Mouse (Mus musculus) adrenal gland, postnatal 4 days (tissue): Measurements from ENCODE around the gene Mchr1. TPM values are rescaled to one million over a fixed set of nuclear protein-coding genes. Genes with fewer than 3 reads are reported as not detected.
A peak's percentile ranks its signal among the peaks of the same experiment; 100 is the strongest.

Experiments used
- DNase-seq, 2 experiments: peaks; one replicate each; pipeline ENCODE4 v3.0.0; 2021 to 2022; ENCODE audit warnings: low spot score in 2 of 2, mixed read lengths in 2 of 2
- total RNA-seq, 2 experiments: library from RNA; stranded (reverse); gene quantifications; 2 replicates each; pipeline ENCODE4 v1.2.3; 2021

Mchr1 gene
- total RNA-seq, 2 experiments from 2014 or later: 0.99 to 1.0 TPM

- DNase-seq: no peak
Observed at GRCm38 (mm10) chr15:81226796-81227195, 8.5 kb upstream of the Mchr1 start.

DNA sequence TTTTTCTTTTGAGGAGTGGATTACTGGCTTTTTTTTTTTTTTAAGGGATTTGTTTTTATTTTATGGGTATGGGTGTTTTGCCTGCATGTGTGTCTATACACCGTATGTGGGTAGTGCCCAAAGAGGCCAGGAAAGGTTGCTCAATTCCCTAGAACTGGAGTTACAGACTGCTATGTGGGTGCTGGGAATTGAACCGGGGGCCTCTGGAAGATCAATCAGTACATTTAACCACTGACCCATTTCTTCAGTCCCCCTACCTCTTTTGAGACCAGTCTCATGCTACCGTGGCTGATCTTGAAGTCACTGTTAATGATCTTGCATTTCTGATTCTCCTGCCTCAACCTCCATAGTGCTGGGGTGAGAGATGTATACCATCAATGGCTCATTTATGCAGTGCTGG is 8.0 kb upstream of the Mchr1 start:
- DNase-seq: no peak

DNA sequence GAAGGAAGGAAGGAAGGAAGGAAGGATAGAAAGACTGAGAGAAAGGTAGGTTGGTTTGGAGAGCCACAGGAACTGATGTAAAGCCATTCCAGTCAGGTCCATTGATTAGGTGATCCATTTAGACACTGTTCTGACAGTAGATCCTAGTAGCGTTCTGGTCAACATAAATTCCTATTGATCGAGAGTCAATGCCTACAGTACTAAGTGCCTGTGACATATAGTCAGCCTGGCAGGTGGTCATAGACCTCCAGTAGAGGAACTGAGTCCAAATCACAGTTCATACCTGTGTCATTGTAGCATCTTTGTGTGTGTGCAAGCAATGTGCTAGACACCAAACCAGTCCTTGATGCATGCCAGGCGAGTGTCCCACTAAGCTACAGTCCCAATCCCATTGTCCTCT is 7.0 kb upstream of the Mchr1 start:
- DNase-seq: no peak

DNA sequence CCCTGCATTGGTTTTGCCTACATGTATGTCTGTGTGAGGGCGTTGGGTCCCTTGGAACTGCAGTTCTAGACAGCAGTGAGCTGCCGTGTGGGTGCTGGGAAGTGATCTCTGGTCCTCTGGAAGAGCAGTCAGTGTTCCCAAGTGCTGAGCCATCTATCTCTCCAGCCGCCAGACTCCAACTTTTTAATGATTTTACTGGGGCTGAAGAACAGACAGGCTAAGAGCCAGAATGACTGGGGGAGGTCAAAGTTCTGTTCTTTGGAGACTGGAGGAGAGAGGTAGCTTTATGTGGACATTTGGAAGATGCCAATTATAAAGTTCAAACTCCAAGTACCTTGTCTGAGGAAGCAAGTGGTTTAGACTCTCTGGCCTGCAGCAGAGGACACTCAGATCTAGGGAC is 5.5 kb upstream of the Mchr1 start:
- no peak for DNase-seq

GRCm38 (mm10) chr15:81231325-81231724 is 4.0 kb upstream of the Mchr1 start:
- no peak for DNase-seq

- DNase-seq: no peak
Observed at GRCm38 (mm10) chr15:81236062-81236461, 763 bp downstream of the Mchr1 start.

DNA sequence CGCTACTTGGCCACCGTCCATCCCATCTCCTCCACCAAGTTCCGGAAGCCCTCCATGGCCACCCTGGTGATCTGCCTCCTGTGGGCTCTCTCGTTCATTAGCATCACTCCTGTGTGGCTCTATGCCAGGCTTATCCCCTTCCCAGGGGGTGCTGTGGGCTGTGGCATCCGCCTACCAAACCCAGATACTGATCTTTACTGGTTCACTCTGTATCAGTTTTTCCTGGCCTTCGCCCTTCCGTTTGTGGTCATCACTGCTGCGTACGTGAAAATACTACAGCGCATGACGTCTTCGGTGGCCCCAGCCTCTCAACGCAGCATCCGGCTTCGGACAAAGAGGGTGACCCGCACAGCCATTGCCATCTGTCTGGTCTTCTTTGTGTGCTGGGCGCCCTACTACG is 2.2 kb downstream of the Mchr1 start:
- DNase-seq: no peak

DNA sequence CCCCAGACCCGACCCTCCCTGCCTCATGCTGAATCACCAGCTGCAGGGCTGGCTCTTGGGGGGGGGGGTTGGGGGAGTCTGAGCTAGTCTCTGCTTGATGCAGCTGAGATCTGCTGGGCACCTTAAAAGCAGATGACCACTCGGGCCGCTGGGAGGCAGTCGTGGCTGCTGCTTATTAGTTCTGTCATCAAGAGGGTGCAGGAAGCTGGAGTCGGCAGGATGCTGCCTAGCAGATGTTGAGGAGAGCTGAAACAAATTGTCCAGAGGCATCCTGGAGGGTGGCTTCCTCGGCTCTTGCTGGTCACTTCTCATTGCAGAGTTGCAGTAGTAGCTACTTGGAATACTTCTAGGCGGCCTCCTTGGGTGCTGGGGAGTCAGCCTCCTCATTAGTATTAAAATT is 4.0 kb downstream of the Mchr1 start:
- DNase-seq: no peak

DNA sequence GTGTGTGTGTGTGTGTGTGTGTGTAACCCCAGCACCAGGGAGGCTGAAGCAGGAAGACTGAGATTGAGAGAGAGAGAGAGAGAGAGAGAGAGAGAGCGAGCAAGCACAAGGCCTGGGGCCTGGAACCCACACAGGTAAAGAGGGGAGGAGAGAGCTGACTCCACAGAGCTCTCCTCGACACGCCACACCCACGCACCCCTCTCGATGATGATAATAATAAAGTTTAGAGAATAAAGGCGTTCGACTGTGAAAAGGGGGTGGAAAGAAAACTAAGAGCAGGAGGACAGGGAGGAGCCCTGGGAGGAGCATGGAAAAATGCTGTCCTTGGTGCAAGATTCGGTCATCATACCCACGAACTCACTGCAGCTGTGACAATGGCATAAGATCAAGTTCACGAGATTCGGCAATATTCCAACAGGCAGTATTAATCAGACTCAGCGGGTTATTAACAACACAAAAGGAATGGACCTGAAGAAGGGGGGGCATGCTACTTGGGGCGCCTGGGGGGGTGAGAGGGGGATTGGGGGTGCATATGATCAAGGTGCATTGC is 4.6 kb downstream of the Mchr1 start:
- no peak for DNase-seq

GRCm38 (mm10) chr15:81246890-81247289 is 11.6 kb downstream of the Mchr1 start:
- DNase-seq: no peak

GRCm38 (mm10) chr15:81247583-81248340 is 12.5 kb downstream of the Mchr1 start:
- peak in 1 of 2 experiments; percentile 31 for DNase-seq

DNA sequence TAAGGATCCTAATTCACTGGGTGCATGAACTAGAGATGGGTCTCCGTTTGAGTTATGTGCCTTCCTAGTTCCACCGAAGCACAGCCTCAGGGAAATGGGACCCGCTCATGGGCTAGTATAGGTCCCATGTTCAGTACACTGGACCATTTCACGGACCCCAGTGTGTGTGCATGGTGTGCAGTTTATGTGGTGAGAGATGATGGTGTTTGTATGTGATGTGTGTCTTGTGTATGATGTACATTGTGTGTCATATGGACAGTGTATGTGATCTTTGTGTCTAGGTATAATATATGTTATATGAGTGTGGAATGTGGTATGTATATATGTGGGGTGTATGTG is 13.0 kb downstream of the Mchr1 start:
- DNase-seq: no peak

DNA sequence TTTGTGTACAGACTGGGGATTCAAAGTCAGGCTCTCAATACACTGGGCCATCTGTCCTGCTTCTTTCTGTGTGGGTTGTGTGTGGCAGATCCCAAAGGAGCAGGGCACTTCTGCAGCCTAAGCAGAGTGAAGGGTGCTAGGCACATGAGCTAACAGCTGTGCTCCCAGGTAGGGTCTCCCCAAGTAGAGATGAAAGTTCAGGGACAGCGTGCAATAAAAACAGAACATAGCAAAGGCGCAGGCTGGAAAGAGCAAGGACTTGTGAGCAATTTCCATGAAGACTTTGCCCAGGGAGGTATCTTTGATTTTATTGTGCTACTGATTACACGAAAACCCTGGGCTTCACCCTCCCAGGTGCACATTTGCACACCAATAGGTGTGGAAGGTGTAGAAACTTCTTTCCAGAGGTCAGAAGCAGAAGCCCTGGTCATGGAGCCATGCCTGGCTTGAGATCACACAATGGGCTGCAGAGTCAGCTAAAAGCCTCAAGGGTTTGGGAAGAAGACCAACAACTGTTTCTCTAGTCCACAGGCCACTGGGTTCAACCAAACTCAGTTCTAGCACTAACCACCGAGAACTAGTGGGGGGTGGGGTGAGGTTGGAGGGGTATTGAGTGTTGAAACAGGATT is 13.8 kb downstream of the Mchr1 start:
- no peak for DNase-seq

DNA sequence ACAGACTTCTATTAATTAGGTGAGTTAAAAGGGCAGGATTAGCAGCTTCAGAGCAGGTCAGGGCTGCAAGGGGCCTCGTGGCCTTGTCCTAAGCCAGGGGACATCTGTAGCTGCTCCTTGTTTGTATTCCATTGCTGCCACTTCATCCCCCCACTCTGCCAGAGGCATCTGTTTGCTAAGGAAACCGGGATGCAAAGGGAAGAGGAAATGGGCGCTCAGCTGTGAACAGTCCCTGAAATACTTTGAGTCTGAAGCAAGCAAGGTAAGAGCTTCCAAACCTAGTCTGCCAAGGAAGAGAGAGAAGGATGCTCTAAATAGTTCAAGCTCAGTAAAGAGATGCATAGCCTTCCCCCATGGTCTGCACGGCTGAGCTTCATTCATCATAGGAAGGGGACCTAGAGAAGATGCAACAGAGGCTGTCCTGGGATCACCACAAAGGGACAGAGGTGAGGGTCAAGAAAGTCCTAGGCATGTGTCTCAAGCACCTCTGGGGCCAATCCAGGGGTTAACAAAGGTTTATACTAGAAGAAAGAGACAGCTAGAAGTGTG is 17.4 kb downstream of the Mchr1 start:
- no peak for DNase-seq

DNA sequence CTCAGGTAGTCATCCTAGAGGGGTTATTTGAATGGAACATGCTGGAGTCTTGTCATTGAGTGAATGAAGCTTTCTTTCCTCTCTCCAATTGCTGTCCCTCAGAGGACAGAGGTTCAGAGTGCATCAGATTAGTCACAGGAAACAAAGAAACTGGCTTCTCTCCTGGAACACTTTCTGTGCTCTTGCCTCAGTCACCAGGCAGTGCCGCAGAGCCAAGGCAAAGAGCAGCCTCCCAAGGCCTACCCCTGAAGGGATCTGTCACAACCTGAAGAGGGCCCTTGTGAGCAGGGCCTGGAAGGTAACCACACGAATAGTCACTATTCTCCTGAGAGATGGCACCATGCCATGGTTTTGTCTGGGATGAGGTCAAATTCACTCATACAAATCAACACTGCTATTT is 18.3 kb downstream of the Mchr1 start:
- DNase-seq: no peak

- no peak for DNase-seq
Observed at GRCm38 (mm10) chr15:81254113-81254640, 18.9 kb downstream of the Mchr1 start.

GRCm38 (mm10) chr15:81255063-81255462 is 19.8 kb downstream of the Mchr1 start:
- no peak for DNase-seq

- DNase-seq: no peak
Observed at GRCm38 (mm10) chr15:81258296-81258695, 23.0 kb downstream of the Mchr1 start.

DNA sequence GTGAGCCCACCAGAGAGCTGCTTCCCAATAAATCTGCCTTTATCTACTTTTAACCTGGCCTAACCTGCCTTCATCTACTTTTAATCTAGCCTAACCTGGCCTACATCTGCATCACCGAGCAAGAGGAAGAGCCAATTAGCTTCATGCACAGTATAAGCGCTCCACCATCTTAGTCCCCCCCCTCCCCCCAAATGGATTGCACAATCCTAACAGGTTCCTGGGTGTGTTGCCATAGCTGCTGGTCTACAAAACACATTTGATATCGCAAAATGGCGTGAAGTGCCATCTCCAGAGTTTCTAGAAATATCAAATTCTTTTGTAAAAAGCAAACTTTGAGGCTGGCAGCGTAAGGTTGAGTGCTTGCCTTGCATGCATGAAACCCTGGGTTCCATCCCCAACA is 24.0 kb downstream of the Mchr1 start:
- DNase-seq: no peak

GRCm38 (mm10) chr15:81260208-81260607 is 24.9 kb downstream of the Mchr1 start:
- no peak for DNase-seq

- DNase-seq: no peak
Observed at GRCm38 (mm10) chr15:81264392-81265095, 29.2 kb downstream of the Mchr1 start.

DNA sequence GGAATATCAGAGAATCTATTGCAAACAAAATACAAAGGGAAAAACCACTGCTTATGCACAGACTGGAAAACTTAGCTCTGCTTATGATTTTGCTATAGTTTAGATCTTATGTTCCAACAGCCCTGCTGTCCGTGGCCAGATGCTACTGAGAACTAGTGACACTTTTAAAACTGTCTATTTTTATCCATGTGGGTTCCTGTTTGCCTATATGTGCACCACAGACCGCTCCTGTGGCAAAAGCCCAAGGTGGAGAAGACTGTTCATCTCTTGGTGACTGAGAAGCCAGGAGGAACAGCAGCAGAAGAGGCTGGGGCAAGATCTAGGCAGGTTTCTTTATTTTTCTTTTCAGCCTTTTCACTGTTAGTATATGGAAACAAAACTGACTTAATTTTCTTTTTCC is 32.1 kb downstream of the Mchr1 start:
- no peak for DNase-seq
